Mouse (Mus musculus): ENCODE results near the gene Pnldc1. TPM values are rescaled to one million over a fixed set of nuclear protein-coding genes. Genes with fewer than 3 reads are reported as not detected.

The Pnldc1 gene
- polyA plus RNA-seq, 1 experiment = 4.0 TPM

GRCm38 (mm10) chr17:12875734-12876133 is 34.3 kb downstream of the Pnldc1 start, which contains the start of gene Mrgprh:
Mrgprh (plus strand) TSS chr17:12876034.
- no peak for TF ChIP-seq POLR2A (IDR thresholded peaks at IDR 0.05; ENCODE audit: borderline replicate concordance, extremely low read depth, insufficient read depth, insufficient read length, poor library complexity, severe bottlenecking)
- no peak for TF ChIP-seq CTCF (IDR thresholded peaks at IDR 0.05; ENCODE audit: borderline replicate concordance, extremely low read depth, insufficient read depth, insufficient read length)
- DNase-seq (ENCODE audit: low read depth) = no peak

GRCm38 (mm10) chr17:12872275-12873028 is 37.6 kb downstream of the Pnldc1 start:
- no peak for DNase-seq (ENCODE audit: low read depth)

DNA sequence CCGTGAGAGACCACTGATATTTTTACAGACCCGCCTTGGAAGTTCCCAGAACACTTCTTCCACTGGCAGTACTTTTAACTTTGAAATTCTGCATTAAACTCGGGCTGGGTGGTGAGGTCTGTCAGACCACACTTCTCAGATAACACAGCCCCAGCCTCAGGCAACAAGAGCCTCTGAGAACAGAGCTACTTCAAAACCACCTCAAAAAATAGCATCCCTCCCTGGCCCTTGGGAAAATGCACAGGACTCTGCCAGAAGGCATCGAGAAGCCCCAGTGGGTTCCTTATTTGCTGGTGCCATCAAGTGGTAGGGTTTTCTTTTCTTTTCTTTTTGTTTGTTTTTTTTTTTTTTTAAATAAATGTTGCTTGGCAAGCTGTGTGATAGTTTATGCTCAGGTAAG is 41.4 kb downstream of the Pnldc1 start:
- DNase-seq (ENCODE audit: low read depth) = no peak
- TF ChIP-seq CTCF (IDR thresholded peaks at IDR 0.05; ENCODE audit: borderline replicate concordance, extremely low read depth, insufficient read depth, insufficient read length) (no peak), POLR2A (IDR thresholded peaks at IDR 0.05; ENCODE audit: borderline replicate concordance, extremely low read depth, insufficient read depth, insufficient read length, poor library complexity, severe bottlenecking) (no peak)

More at GRCm38 (mm10) chr17:12872275-12873028, 37.6 kb downstream of the Pnldc1 start:
- TF ChIP-seq CTCF (IDR thresholded peaks at IDR 0.05; ENCODE audit: borderline replicate concordance, extremely low read depth, insufficient read depth, insufficient read length) = no peak
- no peak for TF ChIP-seq POLR2A (IDR thresholded peaks at IDR 0.05; ENCODE audit: borderline replicate concordance, extremely low read depth, insufficient read depth, insufficient read length, poor library complexity, severe bottlenecking)

GRCm38 (mm10) chr17:12868043-12868442 is 42.0 kb downstream of the Pnldc1 start, which contains the start of gene Mas1:
Mas1 (minus strand) TSS chr17:12868143.
- DNase-seq (ENCODE audit: low read depth) = no peak
- no peak for TF ChIP-seq POLR2A (IDR thresholded peaks at IDR 0.05; ENCODE audit: borderline replicate concordance, extremely low read depth, insufficient read depth, insufficient read length, poor library complexity, severe bottlenecking)
- no peak for TF ChIP-seq CTCF (IDR thresholded peaks at IDR 0.05; ENCODE audit: borderline replicate concordance, extremely low read depth, insufficient read depth, insufficient read length)

GRCm38 (mm10) chr17:12866853-12867252 is 43.2 kb downstream of the Pnldc1 start:
- no peak for TF ChIP-seq POLR2A (IDR thresholded peaks at IDR 0.05; ENCODE audit: borderline replicate concordance, extremely low read depth, insufficient read depth, insufficient read length, poor library complexity, severe bottlenecking)
- no peak for TF ChIP-seq CTCF (IDR thresholded peaks at IDR 0.05; ENCODE audit: borderline replicate concordance, extremely low read depth, insufficient read depth, insufficient read length)
- DNase-seq (ENCODE audit: low read depth) = no peak

GRCm38 (mm10) chr17:12865407-12865806 is 44.6 kb downstream of the Pnldc1 start:
- DNase-seq (ENCODE audit: low read depth) = no peak
- TF ChIP-seq POLR2A (IDR thresholded peaks at IDR 0.05; ENCODE audit: borderline replicate concordance, extremely low read depth, insufficient read depth, insufficient read length, poor library complexity, severe bottlenecking) (no peak), CTCF (IDR thresholded peaks at IDR 0.05; ENCODE audit: borderline replicate concordance, extremely low read depth, insufficient read depth, insufficient read length) (no peak)

- DNase-seq (ENCODE audit: low read depth) = no peak
- TF ChIP-seq CTCF (IDR thresholded peaks at IDR 0.05; ENCODE audit: borderline replicate concordance, extremely low read depth, insufficient read depth, insufficient read length) (no peak), POLR2A (IDR thresholded peaks at IDR 0.05; ENCODE audit: borderline replicate concordance, extremely low read depth, insufficient read depth, insufficient read length, poor library complexity, severe bottlenecking) (no peak)
These were observed 45.9 kb downstream of the Pnldc1 start for GRCm38 (mm10) chr17:12864111-12864510.

DNA sequence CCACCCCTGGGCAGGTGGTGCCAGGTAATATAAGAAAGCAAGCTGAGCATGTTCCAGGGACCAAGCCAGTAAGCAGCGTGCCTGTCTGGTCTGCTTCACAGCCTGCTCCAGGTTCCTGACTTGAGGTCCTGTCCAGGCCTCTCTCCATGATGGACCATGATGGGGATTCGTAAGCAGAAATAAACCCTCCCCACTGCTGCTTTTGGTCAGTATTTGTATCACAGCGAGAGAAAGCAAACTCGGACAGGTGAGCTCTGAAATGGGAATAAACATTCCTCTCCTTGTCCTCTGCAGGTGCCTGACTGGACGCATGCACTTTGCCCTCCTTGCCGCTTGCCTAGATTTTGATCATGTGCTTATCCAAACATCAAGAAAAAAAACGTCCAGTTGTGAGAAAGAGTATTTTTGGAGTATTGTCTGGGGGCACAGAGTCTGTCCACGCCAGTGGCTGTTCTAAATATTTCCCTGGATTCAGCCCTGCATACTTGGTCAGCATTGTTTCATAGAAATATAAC is 51.0 kb downstream of the Pnldc1 start:
- no peak for TF ChIP-seq CTCF (IDR thresholded peaks at IDR 0.05; ENCODE audit: borderline replicate concordance, extremely low read depth, insufficient read depth, insufficient read length)
- TF ChIP-seq POLR2A (IDR thresholded peaks at IDR 0.05; ENCODE audit: borderline replicate concordance, extremely low read depth, insufficient read depth, insufficient read length, poor library complexity, severe bottlenecking) = no peak
- no peak for DNase-seq (ENCODE audit: low read depth)

GRCm38 (mm10) chr17:12858072-12858471 is 52.0 kb downstream of the Pnldc1 start:
- DNase-seq (ENCODE audit: low read depth) = no peak
- TF ChIP-seq POLR2A (IDR thresholded peaks at IDR 0.05; ENCODE audit: borderline replicate concordance, extremely low read depth, insufficient read depth, insufficient read length, poor library complexity, severe bottlenecking) (no peak), CTCF (IDR thresholded peaks at IDR 0.05; ENCODE audit: borderline replicate concordance, extremely low read depth, insufficient read depth, insufficient read length) (peak; percentile 14; the same call in 1 of the 2 replicates)

GRCm38 (mm10) chr17:12857395-12857794 is 52.6 kb downstream of the Pnldc1 start:
- DNase-seq (ENCODE audit: low read depth) = no peak
- TF ChIP-seq CTCF (IDR thresholded peaks at IDR 0.05; ENCODE audit: borderline replicate concordance, extremely low read depth, insufficient read depth, insufficient read length) (no peak), POLR2A (IDR thresholded peaks at IDR 0.05; ENCODE audit: borderline replicate concordance, extremely low read depth, insufficient read depth, insufficient read length, poor library complexity, severe bottlenecking) (no peak)

GRCm38 (mm10) chr17:12854386-12854785 is 55.6 kb downstream of the Pnldc1 start:
- no peak for DNase-seq (ENCODE audit: low read depth)
- TF ChIP-seq POLR2A (IDR thresholded peaks at IDR 0.05; ENCODE audit: borderline replicate concordance, extremely low read depth, insufficient read depth, insufficient read length, poor library complexity, severe bottlenecking) (no peak), CTCF (IDR thresholded peaks at IDR 0.05; ENCODE audit: borderline replicate concordance, extremely low read depth, insufficient read depth, insufficient read length) (no peak)

- DNase-seq (ENCODE audit: low read depth) = no peak
- TF ChIP-seq CTCF (IDR thresholded peaks at IDR 0.05; ENCODE audit: borderline replicate concordance, extremely low read depth, insufficient read depth, insufficient read length) (no peak), POLR2A (IDR thresholded peaks at IDR 0.05; ENCODE audit: borderline replicate concordance, extremely low read depth, insufficient read depth, insufficient read length, poor library complexity, severe bottlenecking) (no peak)
These were observed 56.2 kb downstream of the Pnldc1 start for GRCm38 (mm10) chr17:12853821-12854220.

Data from brain, embryonic 14.5 days (tissue).